Mouse (Mus musculus): ENCODE results near the gene Bmyc. TPM values are rescaled to one million over a fixed set of nuclear protein-coding genes. Genes with fewer than 3 reads are reported as not detected.
"Not testable (repeated sequence)": the region's sequence is repeated elsewhere in the genome, so short reads cannot be mapped to it uniquely, and the experiment has no call there.

Gene Bmyc
- total and polyA plus RNA-seq, 2 experiments from 2014 or later = 6.3 to 35.3 TPM

DNA sequence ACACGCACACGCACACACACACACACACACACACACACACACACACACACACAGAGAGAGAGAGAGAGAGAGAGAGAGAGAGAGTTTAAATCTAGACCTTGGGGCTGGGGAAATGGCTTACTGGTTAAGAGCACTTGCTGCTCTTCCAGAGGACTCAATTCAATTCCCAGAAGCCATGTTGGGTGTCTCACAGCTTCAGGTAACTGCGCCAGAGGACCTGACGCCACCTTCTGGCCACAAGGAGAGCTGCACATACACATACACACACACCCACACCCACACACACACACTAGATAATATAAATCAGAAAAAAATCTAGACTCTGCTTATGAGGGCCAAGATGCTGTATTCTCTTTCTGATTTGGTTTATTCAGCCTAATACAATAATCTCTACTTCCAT lies 19.6 kb upstream of the Bmyc start:
- Histone ChIP-seq H3K27me3 (ENCODE audit: control insufficient read depth, insufficient read depth, low read length) (no peaks in the 10 kb centered on the region), H3K9me3 (replicated peaks; ENCODE audit: control insufficient read depth, low read length) (no peaks in the 10 kb centered on the region), H3K4me3 (ENCODE audit: low read depth, low read length) (no peak overlapping the region), H3K36me3 (replicated peaks; ENCODE audit: control insufficient read depth, insufficient read depth, low read length) (no peaks in the 10 kb centered on the region), H3K4me1 (ENCODE audit: control insufficient read depth, insufficient read depth) (no peaks in the 10 kb centered on the region), H3K4me2 (ENCODE audit: low read depth, low read length) (no peak overlapping the region), H3K9ac (replicated peaks; ENCODE audit: low read depth, low read length) (no peak overlapping the region), H3K27ac (ENCODE audit: low read depth) (no peak overlapping the region)
- WGBS = 44% methylated on average over 4 of the region's 4 CpGs
- no peak for ATAC-seq (ENCODE audit: insufficient read depth, low read depth)
- no peak for TF ChIP-seq CTCF (IDR thresholded peaks at IDR 0.05; ENCODE audit: low read depth)
- TF ChIP-seq EP300 (IDR thresholded peaks at IDR 0.05; ENCODE audit: low read depth) = no peak
- DNase-seq (ENCODE audit: low spot score) = no peak

DNA sequence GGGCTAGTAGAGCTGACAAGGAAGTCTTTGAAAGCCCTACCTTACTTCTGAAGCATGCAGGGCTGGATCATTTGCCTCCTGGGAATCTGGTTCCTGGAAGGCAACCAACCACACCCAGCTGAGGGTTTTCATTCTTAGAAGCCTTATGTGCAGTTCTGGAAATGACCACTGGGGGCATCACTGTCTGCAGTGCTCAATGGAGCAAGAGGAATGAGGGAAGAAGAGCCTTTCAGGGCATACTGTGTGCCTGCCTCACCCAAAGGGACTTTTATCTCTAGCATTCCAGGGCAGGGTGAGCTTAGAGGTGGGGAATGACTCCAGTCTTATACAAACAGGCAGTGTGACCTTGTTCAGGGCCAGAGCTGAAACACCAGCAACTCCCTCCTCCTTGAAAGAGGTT lies 11.9 kb upstream of the Bmyc start:
- H3K4me1 ChIP-seq (ENCODE audit: control insufficient read depth, insufficient read depth) = no peaks in the 10 kb centered on the region
- no peaks in the 10 kb centered on the region for H3K27me3 ChIP-seq (ENCODE audit: control insufficient read depth, insufficient read depth, low read length)
- ATAC-seq (ENCODE audit: insufficient read depth, low read depth) (no peak), DNase-seq (ENCODE audit: low spot score) (peak; percentile 43)
- no peaks in the 10 kb centered on the region for H3K36me3 ChIP-seq (replicated peaks; ENCODE audit: control insufficient read depth, insufficient read depth, low read length)
- H3K9me3 ChIP-seq (replicated peaks; ENCODE audit: control insufficient read depth, low read length) = no peaks in the 10 kb centered on the region
- H3K9ac ChIP-seq (replicated peaks; ENCODE audit: low read depth, low read length) = no peak overlapping the region
- no peak overlapping the region for H3K4me2 ChIP-seq (ENCODE audit: low read depth, low read length)
- no peak overlapping the region for H3K4me3 ChIP-seq (ENCODE audit: low read depth, low read length)
- no peak overlapping the region for H3K27ac ChIP-seq (ENCODE audit: low read depth)
- TF ChIP-seq EP300 (IDR thresholded peaks at IDR 0.05; ENCODE audit: low read depth) = no peak
- peak; percentile 78 for TF ChIP-seq CTCF (IDR thresholded peaks at IDR 0.05; ENCODE audit: low read depth)

DNA sequence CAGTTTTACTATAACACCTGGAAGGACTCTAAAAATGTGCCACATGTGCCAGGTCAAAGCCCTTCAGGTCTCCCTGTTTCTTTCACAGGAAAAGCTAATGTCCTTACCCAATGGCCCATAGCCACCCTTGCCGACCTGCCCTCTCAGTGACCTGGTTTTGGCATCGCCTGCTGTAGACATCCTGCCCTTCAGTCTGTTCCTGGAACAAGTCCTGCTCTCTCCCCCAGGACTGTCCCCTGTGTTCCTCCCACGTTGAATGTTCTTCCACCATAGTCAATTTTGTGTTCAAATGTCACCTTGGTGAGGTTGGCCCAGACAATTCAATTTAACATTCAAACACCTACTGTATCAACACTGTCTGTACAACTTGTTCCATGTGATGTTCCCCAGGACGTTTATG lies 9.6 kb upstream of the Bmyc start:
- Histone ChIP-seq H3K27ac (ENCODE audit: low read depth) (no peak overlapping the region), H3K36me3 (replicated peaks; ENCODE audit: control insufficient read depth, insufficient read depth, low read length) (no peaks in the 10 kb centered on the region), H3K4me2 (ENCODE audit: low read depth, low read length) (no peak overlapping the region), H3K9me3 (replicated peaks; ENCODE audit: control insufficient read depth, low read length) (no peaks in the 10 kb centered on the region), H3K27me3 (ENCODE audit: control insufficient read depth, insufficient read depth, low read length) (no peaks in the 10 kb centered on the region), H3K9ac (replicated peaks; ENCODE audit: low read depth, low read length) (no peak overlapping the region), H3K4me1 (ENCODE audit: control insufficient read depth, insufficient read depth) (no peaks in the 10 kb centered on the region), H3K4me3 (ENCODE audit: low read depth, low read length) (no peak overlapping the region)
- no peak for DNase-seq (ENCODE audit: low spot score)
- 54% methylated on average over 4 of the region's 4 CpGs for WGBS
- ATAC-seq (ENCODE audit: insufficient read depth, low read depth) = no peak
- no peak for TF ChIP-seq EP300 (IDR thresholded peaks at IDR 0.05; ENCODE audit: low read depth)

DNA sequence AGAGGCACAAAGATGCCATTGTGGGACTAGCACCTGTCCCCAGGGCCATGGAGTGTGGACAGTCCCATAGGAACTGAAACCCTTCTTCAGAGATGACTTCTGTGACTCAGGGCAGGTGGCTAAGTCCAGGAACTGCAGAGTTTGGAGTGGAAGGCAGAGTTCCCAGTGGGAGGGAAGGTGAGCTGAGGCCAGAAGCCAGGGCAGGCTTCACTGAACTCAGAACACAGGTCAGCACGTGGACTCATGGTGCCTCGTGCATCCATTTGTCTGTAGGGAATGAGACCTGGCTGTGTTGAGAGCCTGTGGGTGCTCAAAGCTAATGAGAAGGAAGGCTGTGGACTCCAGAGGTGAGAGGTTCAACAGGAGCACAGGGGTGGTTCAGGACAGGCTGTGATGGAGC lies 7.8 kb upstream of the Bmyc start:
- ATAC-seq (ENCODE audit: insufficient read depth, low read depth) = no peak
- no peak overlapping the region for H3K4me3 ChIP-seq (ENCODE audit: low read depth, low read length)
- no peak for TF ChIP-seq CTCF (IDR thresholded peaks at IDR 0.05; ENCODE audit: low read depth)
- TF ChIP-seq EP300 (IDR thresholded peaks at IDR 0.05; ENCODE audit: low read depth) = no peak

DNA sequence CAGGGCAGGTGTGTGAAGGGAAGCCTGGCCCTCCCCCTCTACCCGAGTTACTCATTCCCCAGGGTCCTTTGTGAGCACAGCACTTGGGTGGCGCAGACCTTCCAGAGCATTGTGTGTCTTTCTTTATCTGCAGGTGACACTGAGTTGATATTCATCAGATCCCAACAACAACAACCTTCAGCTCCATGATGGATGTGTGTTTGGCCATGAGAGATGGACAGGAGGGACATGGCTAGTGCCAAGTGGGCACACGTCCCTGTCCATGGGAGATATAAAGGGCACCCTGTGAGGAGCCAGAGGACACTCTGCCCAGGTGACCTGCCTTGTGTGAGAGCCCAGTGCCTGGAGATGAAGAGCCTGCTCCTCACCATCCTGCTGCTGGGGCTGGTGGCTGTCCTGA lies 6.8 kb upstream of the Bmyc start, which contains the start of gene Obp2a:
Gene Obp2a, plus strand, starts transcription at position 301 of the 400 bp plus-strand sequence.
- not testable (repeated sequence) for H3K4me1 ChIP-seq (ENCODE audit: control insufficient read depth, insufficient read depth); DNase-seq (ENCODE audit: low spot score); ATAC-seq (ENCODE audit: insufficient read depth, low read depth); H3K36me3 ChIP-seq (replicated peaks; ENCODE audit: control insufficient read depth, insufficient read depth, low read length); H3K4me3 ChIP-seq (ENCODE audit: low read depth, low read length); H3K4me2 ChIP-seq (ENCODE audit: low read depth, low read length); H3K9me3 ChIP-seq (replicated peaks; ENCODE audit: control insufficient read depth, low read length); H3K27ac ChIP-seq (ENCODE audit: low read depth); H3K27me3 ChIP-seq (ENCODE audit: control insufficient read depth, insufficient read depth, low read length); H3K9ac ChIP-seq (replicated peaks; ENCODE audit: low read depth, low read length)
- WGBS = 86% methylated on average over 3 of the region's 3 CpGs

More for the DNA sequence above, 7.8 kb upstream of the Bmyc start:
- Histone ChIP-seq H3K4me1 (ENCODE audit: control insufficient read depth, insufficient read depth) (no peaks in the 10 kb centered on the region), H3K9me3 (replicated peaks; ENCODE audit: control insufficient read depth, low read length) (no peaks in the 10 kb centered on the region), H3K9ac (replicated peaks; ENCODE audit: low read depth, low read length) (no peak overlapping the region), H3K36me3 (replicated peaks; ENCODE audit: control insufficient read depth, insufficient read depth, low read length) (no peaks in the 10 kb centered on the region), H3K27me3 (ENCODE audit: control insufficient read depth, insufficient read depth, low read length) (no peaks in the 10 kb centered on the region), H3K27ac (ENCODE audit: low read depth) (no peak overlapping the region), H3K4me2 (ENCODE audit: low read depth, low read length) (no peak overlapping the region)
- no peak for DNase-seq (ENCODE audit: low spot score)
- 70% methylated on average over 2 of the region's 2 CpGs for WGBS

DNA sequence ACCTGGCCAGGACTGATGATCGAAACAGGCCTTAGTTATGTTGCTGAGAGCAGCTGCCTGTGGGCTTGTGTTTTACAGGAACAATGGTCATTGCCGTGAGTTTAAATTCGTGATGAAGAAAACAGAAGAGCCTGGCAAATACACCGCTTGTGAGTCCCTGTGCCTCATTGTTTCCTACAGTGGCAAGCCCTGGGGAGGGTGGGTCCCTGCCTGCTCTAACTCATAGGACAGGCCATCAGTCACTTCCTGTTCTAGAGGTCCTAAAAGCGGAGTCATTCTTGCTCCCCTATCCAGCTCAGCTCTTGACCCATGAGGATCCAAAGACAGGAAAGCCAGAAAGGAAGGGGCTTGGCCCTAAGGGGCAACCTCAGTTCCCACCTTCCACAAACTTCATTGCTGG lies 5.5 kb upstream of the Bmyc start:
- H3K4me1 ChIP-seq (ENCODE audit: control insufficient read depth, insufficient read depth) = no peaks in the 10 kb centered on the region
- no peaks in the 10 kb centered on the region for H3K9me3 ChIP-seq (replicated peaks; ENCODE audit: control insufficient read depth, low read length)
- H3K27ac ChIP-seq (ENCODE audit: low read depth) = no peak overlapping the region
- no peaks in the 10 kb centered on the region for H3K27me3 ChIP-seq (ENCODE audit: control insufficient read depth, insufficient read depth, low read length)
- WGBS = 72% methylated on average over 5 of the region's 5 CpGs
- ATAC-seq (ENCODE audit: insufficient read depth, low read depth) = no peak
- H3K4me2 ChIP-seq (ENCODE audit: low read depth, low read length) = no peak overlapping the region
- H3K36me3 ChIP-seq (replicated peaks; ENCODE audit: control insufficient read depth, insufficient read depth, low read length) = no peaks in the 10 kb centered on the region
- H3K9ac ChIP-seq (replicated peaks; ENCODE audit: low read depth, low read length) = no peak overlapping the region
- TF ChIP-seq EP300 (IDR thresholded peaks at IDR 0.05; ENCODE audit: low read depth) (no peak), CTCF (IDR thresholded peaks at IDR 0.05; ENCODE audit: low read depth) (no peak)
- no peak overlapping the region for H3K4me3 ChIP-seq (ENCODE audit: low read depth, low read length)
- no peak for DNase-seq (ENCODE audit: low spot score)

All from heart, postnatal 0 days (tissue).